Mouse (Mus musculus) layer of hippocampus, adult 8-10 months (tissue): ENCODE results near the gene Fastk. TPM values are rescaled to one million over a fixed set of nuclear protein-coding genes. Genes with fewer than 3 reads are reported as not detected.
"Not testable (repeated sequence)": the region's sequence is repeated elsewhere in the genome, so short reads cannot be mapped to it uniquely, and the experiment has no call there.

Experiments
- DNase-seq, 2 experiments: peaks; one replicate each; pipeline ENCODE4 v3.0.0; 2022; ENCODE audit warnings: low spot score in 2 of 2
- total RNA-seq, 4 experiments: library from RNA; stranded (reverse); gene quantifications; 2 replicates each; pipeline ENCODE4 v1.2.4; 2022

Fastk gene
- total RNA-seq, 4 experiments from 2014 or later: 131 to 154 (median 134) TPM

DNA sequence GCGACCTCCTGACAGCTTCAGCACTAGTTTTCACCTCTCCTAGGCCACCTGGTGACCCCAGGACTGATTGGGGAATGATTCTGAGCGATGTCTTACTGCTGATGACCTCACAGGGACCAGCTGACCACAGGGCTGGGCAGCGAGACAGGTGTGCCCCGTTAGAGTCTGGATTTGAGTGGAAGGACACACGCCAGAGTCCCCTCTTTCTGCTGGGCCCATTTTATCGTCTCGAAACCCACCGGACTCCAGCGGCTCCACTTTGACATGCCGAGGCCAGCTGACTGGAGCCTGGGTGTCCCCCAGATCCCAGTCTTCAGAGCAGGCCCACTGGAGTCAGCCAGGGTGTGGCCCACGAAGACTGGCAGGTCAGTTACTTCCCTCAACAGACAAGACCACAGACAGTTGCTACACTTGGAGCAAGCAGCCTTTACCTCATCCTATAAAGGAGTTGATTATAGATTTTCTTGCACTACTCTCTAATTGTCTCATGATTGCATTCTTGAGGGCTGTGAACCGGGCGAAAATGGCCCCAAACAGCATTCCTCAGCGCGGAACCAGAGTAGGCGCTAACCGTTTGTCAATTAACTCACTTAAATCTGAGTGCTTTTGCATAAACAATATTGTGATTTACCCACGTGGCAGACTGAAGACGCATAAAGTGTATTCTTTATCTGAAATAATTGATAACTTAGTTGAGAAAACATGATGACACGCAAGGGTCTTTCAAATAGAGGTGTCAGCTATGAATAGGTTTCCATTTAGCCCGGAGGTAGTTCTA is 20.9 kb downstream of the Fastk start:
- no peak for DNase-seq

DNA sequence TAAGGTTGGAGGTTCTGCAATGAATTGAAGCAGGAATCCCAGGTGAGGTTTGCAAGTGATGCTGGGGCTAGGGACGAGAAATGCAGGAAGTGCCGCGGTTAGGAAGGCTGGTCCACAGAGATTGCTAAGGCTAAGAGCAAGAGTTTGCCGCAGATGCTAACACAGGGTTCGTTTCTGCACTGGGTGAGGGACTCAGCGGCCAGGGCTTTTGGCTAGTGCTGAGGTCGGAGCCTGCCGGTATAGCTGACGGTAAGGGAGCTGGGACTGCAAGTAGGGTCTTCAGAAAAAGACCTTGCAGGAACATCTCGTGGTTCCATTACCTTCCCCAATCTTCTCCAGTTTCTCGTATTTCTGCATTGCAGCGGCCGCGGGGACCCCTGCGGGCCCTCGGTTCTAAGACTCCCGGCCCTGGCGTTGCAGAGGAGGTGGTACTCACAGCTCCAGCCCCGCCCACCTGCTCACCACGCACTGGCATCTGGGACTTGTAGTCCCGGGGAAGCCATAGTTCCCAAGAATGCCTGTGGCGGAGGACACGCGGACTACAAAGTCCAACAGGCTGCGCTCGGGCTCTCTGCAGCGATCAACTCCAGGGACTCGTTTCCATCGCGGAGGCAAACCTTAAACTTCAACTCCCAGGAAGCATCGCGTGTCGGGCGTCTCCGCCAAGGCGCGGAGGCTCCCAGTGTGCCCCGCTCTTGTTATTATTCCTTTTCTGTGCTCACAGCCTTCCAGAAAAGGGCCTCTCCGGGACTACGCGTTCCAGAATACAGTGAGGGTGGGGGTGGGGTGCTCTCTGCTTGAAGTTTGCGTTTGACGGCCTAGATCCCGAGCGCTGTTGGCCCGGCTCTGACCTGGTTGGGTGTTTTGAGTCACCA is 21.7 kb downstream of the Fastk start, which contains the start of the genes Cdk5 and Slc4a2:
TSS of gene Cdk5 (minus strand) at position 402 of the 875 bp plus-strand sequence.
TSS of gene Slc4a2 (plus strand) at position 709 of the 875 bp plus-strand sequence.
- DNase-seq: peak; percentile 99 to 100

DNA sequence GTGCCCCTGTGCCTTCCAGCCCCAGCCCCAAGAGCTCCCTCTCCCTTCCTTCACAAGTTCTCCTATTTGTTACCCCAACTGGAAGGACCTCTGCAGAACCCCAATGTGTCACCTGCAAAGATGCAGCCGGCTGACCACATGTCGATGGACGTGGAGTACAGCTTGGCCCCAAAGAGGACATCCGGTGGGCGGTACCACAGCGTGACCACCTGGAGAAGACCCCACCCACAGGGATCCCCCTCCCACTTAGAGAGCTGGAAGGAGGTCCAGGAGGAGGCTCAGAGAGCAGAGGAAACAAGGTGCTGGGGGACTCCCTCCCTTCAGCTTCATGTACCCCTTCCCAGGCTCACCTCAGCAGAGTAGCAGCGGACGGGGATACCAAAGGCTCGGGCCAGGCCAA is 24.7 kb downstream of the Fastk start:
- DNase-seq: no peak

DNA sequence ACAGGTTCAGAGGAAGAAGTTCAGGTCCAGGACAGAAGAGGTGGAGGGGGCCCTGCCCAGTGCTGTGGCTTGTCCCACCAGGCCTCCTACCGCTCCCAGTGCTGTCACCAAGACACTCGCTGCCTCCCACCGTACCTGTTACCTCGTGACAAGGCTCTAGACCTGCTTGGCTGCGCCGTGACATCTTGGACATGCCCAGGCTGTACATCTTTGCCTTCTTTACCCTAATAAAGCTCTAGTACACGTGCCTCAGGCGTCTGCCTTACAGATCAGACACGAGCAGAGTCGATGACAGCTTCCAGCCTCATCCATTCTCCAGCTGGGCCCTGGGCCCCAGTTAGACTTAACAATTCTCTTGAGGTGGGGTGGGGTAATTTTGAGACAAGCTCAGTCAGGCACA is 27.5 kb downstream of the Fastk start:
- DNase-seq: no peak

DNA sequence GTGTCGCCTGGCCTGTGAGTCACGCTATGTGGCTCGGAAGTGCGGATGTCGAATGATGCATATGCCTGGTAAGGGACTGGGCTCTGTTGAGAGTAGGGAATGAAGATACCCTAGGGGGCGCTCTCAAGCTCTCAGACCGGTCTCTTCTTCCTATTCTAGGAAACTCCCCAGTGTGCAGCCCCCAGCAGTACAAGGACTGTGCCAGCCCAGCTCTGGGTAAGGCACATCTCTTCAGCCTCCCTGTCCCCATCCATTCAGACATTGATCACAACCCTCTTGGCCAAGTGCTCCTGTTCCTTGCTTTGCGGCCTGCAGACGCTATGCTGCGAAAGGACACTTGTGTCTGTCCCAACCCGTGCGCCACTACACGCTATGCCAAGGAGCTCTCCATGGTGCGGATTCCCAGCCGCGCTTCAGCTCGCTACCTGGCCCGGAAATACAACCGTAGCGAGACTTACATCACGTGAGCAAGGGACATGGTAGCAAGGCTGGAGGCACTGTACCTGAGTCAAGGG is 28.8 kb downstream of the Fastk start:
- peak in 1 of 2 experiments; percentile 75 for DNase-seq

DNA sequence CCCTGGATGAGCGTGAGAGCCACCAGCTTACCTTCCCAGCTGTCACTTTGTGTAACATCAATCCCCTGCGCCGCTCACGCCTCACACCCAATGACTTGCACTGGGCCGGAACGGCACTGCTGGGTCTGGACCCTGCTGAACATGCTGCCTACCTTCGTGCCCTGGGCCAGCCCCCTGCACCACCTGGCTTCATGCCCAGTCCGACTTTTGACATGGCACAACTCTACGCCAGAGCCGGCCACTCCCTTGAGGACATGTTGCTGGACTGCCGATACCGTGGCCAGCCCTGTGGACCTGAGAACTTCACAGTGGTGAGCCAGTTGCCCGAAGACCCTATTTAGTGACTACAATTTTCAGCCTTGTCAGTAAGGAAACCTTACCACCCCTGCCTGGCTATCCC is 31.1 kb downstream of the Fastk start:
- no peak for DNase-seq

DNA sequence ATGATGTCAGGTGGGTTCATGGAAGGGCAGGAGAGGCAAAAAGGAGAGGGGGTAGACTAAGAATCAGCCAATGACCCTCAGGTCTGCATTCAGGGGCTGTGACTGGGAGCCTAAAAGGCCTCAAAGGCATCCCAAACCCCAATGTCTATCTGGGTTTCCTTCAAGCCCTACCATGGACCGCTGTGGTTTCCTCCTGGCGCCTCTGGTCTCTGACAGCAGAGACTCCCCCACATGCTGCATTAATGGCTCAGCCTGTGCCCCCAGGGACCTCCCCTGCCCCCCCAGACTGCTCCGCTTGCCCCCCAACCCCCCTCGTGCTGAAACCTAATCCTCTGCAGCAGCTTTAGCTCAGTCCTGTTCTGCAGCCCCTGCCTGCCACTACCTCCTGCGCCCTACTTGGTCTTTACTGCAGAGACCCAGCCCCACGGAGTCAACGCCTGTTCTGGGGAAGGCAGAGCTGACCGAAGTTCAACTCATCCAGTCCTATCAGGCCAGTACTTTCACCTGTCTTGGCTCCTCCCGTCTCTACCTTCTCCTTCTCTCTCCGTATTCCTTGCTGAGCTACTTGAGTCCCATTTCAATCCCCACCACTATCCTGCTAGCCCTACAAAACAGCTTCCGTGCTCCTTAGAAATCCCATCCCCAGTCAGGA is 31.9 kb downstream of the Fastk start, which contains the start of gene Asic3:
TSS of gene Asic3 (plus strand) at position 351 of the 652 bp plus-strand sequence.
- no peak for DNase-seq

DNA sequence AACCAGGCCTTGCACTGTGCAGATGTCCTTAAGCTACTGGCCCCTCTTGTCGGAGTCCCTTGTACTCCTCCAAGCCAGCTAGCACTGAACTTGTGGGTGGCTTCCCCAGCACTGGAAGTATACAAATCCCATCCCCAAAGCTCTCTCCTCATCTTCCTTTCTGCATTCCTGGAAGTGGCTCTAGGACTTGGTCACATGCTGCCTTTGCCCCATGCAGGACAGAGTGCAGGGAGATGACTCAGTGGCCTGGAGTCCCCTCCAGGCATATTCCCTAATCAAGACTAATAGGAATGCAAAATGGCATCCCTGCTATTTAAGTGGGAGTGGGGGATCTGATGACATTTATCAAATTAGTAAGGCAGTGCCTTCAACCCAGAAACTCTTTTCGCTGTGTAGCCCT is 33.0 kb downstream of the Fastk start:
- DNase-seq: no peak

DNA sequence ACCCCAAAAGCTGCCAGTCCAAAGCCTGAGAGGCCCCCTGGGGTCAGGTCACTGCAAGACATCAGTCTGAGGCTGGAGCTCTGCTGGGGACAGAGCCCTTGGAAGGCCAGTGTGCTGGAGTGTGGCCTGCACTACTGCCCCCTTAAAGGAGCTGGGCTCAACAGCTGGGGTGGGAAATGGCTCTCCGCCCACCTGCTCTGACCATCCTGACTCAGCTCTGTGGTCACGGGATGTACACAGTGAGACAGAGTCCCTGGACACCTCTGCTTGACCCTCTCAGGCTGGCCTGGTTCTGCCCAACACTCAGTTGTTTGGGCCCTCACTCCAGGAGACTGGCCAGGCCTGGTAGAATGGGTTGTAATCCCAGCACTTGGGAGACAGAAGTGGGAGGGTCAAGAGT is 35.6 kb downstream of the Fastk start:
- DNase-seq: no peak

DNA sequence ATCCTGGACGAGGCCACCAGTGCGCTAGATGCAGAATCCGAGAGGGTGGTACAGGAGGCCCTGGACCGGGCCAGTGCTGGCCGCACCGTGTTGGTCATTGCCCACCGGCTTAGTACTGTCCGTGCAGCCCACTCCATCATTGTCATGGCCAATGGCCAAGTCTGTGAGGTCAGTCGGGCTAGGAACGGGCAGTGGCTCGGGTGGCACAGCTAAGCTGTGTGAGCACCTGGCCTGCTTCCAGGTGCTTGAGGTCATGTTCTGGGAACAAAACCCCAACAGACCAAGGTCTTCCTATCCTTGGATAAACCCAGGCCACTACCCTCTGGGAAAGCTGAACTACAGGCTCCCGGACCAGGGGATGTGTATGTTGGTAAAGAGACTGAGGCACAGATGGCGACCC is 36.4 kb downstream of the Fastk start:
- no peak for DNase-seq

DNA sequence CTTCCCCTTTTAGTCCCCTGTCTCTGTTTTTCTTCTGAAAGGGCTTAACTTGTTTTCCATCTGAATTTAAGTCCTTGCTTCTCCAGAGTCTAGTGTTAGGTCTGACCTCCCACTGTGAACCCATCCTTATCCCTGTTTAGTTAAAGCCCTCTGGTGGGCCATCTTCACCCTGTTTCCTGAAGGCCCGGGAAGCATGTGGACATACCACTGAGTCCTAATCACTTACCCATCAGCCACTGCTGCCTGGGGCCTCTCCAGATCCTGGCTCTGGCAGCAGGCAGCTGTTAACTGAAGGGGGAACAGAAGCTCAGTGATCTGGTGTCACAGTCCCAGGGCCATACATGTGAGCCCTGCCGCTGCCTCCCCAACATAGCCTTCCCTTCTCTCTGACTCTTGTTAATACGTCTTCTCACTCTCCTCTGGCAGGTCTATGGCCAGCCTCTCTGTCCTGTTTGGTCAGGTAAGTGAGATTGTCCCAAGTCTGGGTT is 39.7 kb downstream of the Fastk start:
- no peak for DNase-seq

DNA sequence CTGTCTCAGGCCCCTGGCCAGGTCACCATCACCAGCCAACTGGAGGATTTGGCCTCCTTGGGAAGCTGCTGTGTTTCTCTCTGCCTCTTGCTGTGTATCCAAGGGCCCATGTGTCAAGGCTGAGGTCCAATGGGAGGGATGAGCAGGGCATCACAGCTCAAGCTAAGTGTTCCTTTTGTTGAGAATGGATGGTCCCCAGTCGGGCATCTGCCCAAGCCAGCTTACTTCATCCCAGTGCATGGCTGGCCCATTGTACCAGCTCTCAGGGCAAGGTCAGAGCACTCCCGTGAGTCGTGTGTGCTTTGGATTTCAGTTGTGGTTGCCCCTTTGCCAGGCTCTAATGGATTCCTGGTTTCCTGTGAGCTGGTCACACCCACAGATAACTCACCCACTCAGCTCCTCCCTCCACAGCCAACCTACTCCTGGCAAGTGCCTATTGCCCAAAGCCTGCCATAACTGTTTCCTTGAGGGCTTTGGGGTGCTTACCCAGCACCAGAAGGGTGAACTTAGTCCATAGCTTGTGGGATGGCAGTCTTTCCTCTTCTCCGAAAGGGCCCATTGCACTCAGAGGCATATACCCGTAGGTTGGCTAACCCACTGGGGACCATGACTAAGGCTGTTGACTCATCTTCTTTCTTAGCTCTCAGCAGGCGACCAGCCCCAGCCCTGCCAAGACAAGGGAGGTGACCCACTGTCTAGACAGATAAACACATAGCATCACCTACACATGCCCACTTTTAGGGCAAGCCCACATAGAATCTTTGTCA is 40.3 kb downstream of the Fastk start:
- DNase-seq: no peak

DNA sequence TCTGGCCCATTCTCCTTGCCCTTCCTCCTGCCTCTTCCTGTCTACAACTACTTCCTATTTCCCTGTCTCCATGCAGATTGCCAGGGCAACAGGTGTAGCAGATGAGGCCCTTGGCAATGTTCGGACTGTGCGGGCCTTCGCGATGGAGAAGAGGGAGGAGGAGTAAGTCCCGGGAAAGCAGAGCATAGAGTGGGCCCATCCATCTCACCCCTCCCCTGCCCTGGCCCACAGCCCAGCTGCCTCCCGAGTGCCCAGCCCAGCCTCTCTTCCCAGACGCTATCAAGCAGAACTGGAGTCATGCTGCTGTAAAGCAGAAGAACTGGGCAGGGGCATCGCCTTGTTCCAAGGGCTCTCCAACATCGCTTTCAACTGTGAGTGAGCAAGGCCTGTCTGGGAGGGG is 43.1 kb downstream of the Fastk start:
- DNase-seq: no peak

DNA sequence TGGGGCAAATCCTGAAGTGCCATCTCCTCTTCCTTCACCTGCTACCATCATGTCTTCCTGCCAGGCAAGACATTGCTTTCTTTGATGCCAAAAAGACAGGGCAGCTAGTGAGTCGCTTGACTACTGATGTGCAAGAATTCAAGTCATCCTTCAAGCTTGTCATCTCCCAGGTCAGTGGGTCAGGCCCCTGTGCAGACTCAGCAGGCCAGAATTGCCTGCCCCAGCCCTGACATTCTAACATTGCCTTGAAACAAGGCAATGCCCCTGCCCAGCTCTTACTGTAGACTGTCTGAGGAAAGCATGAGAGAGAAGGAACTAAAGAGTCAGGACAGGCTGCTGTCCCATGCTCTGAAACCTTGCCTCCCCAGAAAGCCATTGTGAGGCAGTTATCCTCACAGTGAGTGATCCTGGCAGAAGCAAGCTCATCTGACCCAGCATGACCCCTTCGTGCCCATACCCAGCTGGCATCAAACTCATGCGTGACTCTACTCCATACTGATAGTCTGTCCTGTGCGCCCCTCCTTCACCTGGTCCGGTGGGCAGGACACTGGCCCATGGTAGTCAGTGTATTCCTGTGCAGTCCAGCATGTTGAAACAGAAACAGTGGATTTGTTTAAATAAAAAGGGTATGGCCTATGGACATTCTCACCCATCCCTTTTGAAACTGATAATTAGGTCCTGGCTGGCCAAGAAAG is 44.0 kb downstream of the Fastk start:
- no peak for DNase-seq

DNA sequence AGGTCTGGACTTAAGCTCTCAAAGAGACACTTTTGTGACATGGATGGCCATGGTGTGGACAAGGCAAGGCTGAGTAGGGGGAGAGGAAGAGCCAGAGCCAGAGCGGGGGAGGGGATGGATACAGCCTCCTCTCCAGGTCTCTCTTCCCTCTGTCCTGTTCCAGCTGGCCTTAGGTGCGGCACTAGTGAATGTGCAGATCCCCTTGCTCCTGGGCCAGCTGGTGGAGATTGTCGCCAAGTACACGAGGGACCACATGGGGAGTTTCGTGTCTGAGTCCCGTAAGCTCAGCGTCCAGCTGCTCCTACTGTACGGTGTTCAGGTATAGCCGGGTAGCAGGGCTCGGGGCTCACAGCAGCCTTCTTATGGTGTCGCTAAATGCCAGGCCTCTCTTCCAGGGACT is 44.7 kb downstream of the Fastk start:
- DNase-seq: no peak

DNA sequence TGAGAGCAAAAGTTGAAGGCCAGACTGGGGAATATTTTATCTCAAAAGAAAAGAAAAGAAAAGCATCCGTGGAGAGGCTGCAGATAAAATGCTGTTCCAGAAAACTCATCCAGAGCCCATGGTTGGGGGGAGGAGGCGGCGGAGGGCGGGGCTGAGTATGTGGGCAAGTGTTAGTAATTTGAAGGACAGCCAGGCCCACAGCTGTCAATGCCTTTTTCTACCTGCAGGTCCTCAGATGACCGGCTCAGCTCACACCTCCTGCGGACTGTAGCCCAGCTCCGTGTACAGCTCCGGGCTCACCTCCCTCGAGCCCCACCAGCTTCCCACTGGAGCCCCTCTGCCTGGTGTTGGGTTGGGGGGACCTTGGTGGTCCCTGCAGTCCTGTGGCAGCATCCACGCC is 45.4 kb downstream of the Fastk start:
- no peak for DNase-seq

DNA sequence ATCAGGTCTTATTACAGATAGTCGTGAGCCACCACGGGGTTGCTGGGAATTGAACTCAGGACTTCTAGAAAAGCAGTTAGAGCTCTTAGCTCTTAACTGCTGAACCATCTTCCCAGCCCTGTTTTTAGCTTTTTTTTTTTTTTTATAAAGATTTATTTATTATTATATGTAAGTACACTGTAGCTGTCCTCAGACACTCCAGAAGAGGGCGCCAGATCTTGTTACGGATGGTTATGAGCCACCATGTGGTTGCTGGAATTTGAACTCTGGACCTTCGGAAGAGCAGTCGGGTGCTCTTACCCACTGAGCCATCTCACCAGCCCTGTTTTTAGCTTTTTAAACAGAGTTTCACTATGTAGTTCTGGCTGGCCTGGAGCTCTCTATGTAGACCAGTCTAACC is 48.8 kb downstream of the Fastk start:
- not testable (repeated sequence) for DNase-seq

DNA sequence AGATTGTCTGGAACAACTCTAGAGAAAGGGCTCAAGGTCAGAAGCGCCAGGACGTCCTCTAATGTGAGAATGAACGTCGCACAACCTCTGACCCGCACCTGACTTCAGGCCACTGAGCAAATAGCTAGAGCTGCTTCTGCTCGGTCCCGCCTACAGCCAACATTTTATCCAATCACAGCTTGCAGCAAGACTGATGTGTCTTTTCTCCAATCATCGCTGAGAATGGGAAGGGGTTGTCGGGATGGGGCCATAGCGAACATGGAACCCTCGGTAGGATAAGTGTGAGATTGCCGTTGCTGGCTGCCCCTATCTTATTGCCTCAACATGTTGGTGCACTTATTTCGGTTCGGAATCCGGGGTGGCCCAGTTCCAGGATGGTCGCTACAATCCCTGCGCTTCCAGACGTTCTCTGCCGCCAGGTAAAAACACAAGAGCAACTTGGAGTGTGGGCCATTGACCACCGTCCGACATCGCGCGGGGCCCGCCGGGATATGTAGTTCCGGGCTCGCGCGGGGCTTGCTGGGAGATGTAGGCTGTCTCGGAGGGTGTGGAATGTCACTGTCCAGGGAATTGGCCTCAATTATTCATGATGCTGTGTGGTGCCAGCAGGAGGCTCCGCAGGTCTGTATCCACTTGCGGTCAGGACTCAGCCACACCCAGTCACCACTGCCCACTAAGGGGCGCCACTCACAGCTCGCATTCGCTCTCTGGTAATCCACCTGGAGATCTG is 50.8 kb downstream of the Fastk start:
- DNase-seq: peak; percentile 96 to 97

DNA sequence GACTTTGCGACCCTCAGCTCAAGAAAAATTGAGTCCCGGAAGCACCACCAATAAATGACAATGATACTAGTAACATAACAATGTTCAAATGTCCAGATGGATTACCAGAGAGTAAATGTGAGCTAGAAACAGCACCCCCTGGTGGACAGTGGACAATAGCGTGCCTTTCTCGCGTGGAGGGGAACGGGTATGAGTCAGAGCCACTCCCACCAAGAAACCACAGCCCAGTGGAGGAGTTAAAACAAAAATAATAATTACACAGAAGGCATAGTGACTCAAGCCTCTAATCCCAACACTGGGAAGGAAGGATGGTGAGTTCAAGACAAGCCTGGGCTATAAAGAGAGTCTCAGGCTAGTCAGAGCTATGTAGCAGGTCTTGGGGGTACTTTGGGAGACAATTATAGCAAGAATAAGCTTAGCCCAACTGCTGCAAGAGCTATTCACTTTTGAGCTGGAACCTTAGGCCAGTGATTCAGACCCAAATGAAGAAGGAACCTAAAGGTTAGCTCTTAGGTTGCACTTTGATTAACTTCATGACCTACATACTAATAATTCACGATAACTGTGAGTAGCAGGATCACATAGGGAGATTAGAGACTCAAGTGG is 51.6 kb downstream of the Fastk start, which contains the start of gene Abcb8:
TSS of gene Abcb8 (plus strand) at position 272 of the 606 bp plus-strand sequence.
- DNase-seq: peak; percentile 84 to 87
